Mouse (Mus musculus) bone marrow, adult 2 months (tissue): ENCODE results near the gene Fgf12. TPM values are rescaled to one million over a fixed set of nuclear protein-coding genes. Genes with fewer than 3 reads are reported as not detected.

ENCODE experiments used
- H3K27ac ChIP-seq: fragments of 200-500 bp; 2 replicates; pipeline ENCODE4 v1.5.1; 2012; ENCODE audit warnings: low read depth, mild to moderate bottlenecking, control low read depth, inconsistent platforms, low read length; ENCODE audit not compliant: control insufficient read depth, poor library complexity, insufficient read depth
- H3K4me1 ChIP-seq: fragments of 200-500 bp; 2 replicates; pipeline ENCODE4 v1.6.1; 2011; ENCODE audit warnings: low read length; ENCODE audit not compliant: control insufficient read depth, insufficient read depth
- H3K4me3 ChIP-seq: fragments of 200-500 bp; replicated peaks from 2 replicates; pipeline ENCODE3; 2011; ENCODE audit warnings: mild to moderate bottlenecking, low read depth, low read length, control low read depth; ENCODE audit not compliant: control insufficient read depth
- CTCF ChIP-seq: fragments of 200-500 bp; IDR thresholded peaks from 2 replicates; pipeline ENCODE4 v1.5.1; 2011; ENCODE audit warnings: low read length, control low read depth; ENCODE audit not compliant: control insufficient read depth, insufficient read depth
- POLR2A ChIP-seq: fragments of 200-500 bp; IDR thresholded peaks from 2 replicates; pipeline ENCODE4 v1.6.1; 2011; ENCODE audit warnings: low read depth, mild to moderate bottlenecking, control low read depth, low read length, borderline replicate concordance; ENCODE audit not compliant: control insufficient read depth
- WGBS: fragments of 180-500 bp; shearing (Covaris S2); methylation state at CpG from one replicate; pipeline ENCODE4 v1.1.7; 2018; 5-methylcytosine and 5-hydroxymethylcytosine counted together
- polyA plus RNA-seq: library from polyadenylated mRNA; stranded (reverse); fragments of >200 nt; gene quantifications from 2 replicates; pipeline ENCODE4 v1.2.4, GENCODE M21; 2011; ENCODE audit warnings: low replicate concordance; ENCODE audit not compliant: missing spikeins, insufficient read depth, insufficient read length

Gene Fgf12
- polyA plus RNA-seq: 0.85 TPM in 1 of 2 replicates, not detected in the other

DNA sequence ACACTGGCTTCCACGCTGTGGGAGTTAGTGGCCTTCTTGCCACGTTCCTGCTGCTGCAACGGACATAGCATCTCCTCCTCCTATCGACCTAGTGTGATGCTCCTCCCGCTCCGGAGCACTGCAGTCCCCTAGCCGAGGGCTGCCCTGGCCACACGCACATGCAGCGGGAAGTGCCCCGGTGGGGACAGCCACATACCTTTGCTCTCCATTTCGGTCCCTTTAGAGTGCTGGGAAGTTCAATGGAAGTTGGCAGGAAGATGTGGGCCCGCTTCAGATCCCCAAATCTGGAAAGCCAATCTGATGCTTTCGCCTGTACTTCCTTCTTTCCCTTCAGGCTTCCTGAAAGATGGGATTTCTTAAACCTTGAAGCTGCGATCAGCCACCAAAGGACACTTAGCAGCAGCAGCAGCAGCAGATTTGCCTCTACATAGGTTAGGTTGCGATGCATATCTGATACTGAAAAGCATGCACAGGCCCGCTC, at the start of gene Fgf12:
Gene Fgf12, minus strand, starts transcription at position 431 of the 481 bp plus-strand sequence.
- Histone ChIP-seq H3K27ac (no peak within 1 kb of the TSS), H3K4me1 (no peaks in the 10 kb centered on the region), H3K4me3 (no peak within 1 kb of the TSS)
- no peak for TF ChIP-seq POLR2A
- no peak for TF ChIP-seq CTCF
- WGBS: 5% methylated on average over 16 of the region's 16 CpGs

DNA sequence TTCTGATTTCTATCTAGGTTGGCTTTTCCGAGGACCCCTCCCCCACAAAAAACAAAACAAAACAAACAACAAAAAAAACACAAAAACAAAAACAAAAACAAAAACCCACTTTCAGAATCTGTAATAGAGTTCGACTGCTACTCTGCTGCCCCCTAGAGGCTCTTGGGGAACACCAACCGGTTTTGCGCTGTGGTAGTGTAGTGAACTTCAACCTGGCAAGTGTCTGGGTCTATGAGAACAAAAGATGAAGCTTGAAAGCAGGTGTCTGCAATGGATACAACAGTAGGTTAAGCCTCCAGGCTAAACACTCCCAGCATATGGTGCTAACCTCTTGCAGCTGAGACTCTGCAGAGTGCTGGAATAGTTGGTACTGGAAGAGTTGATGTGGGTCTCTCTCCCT, 40.2 kb upstream of the Fgf12 start:
- Histone ChIP-seq H3K27ac (no peak overlapping the region), H3K4me3 (no peak overlapping the region), H3K4me1 (no peaks in the 10 kb centered on the region)
- WGBS: 5% methylated on average over 4 of the region's 4 CpGs
- TF ChIP-seq CTCF (peak; percentile 39; the same call in 1 of the 2 replicates), POLR2A (no peak)

DNA sequence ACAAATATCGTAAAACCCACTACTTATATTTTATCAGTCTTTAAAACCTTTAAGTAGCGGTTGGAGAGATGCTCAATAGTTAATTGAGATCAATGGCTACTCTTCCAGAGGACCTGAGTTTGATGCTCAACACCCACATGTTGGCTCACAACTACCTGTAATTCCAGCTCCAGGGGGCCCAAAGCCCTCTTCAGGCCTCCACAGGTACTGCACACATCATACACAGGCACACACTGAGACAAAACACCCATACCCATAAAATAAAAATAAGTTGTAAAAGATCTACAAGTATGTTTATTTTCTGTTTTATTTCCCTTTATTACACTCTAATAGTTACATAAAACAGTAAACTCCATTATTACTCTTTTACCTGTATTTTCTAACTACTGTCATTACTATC, 17.4 kb upstream of the Fgf12 start:
- WGBS: 78% methylated on average over 2 of the region's 2 CpGs
- no peak overlapping the region for H3K4me3 ChIP-seq
- no peak for TF ChIP-seq CTCF
- no peak for TF ChIP-seq POLR2A
- H3K4me1 ChIP-seq: no peaks in the 10 kb centered on the region
- H3K27ac ChIP-seq: no peak overlapping the region

DNA sequence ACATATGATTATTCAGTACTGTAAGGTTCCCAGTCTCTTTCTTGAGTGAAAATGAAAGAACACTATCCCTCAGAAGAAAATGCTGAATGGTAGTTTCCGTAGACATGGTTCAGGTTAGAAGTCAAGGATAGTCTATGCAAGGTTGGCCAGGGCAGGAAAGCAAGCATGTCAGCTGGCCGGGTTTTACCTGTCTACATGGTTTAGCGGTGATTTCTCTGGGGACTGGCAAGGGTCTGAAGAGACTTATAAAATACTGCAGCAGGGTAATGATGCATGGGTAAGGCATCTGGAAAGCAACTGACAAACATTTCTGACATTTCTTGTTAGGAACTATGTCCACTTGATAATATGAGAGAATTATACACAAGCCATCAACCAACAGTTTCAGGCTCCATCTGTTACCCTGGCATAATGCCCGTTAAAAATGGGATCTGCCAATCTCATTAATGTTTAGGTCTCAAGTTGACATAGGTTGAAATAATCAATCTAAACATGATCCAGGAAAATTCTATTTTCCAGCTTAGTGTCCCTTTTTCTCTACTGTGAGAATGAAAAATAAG, 8.6 kb upstream of the Fgf12 start:
- WGBS: 75% methylated on average over 4 of the region's 4 CpGs
- H3K4me1 ChIP-seq: no peaks in the 10 kb centered on the region

DNA sequence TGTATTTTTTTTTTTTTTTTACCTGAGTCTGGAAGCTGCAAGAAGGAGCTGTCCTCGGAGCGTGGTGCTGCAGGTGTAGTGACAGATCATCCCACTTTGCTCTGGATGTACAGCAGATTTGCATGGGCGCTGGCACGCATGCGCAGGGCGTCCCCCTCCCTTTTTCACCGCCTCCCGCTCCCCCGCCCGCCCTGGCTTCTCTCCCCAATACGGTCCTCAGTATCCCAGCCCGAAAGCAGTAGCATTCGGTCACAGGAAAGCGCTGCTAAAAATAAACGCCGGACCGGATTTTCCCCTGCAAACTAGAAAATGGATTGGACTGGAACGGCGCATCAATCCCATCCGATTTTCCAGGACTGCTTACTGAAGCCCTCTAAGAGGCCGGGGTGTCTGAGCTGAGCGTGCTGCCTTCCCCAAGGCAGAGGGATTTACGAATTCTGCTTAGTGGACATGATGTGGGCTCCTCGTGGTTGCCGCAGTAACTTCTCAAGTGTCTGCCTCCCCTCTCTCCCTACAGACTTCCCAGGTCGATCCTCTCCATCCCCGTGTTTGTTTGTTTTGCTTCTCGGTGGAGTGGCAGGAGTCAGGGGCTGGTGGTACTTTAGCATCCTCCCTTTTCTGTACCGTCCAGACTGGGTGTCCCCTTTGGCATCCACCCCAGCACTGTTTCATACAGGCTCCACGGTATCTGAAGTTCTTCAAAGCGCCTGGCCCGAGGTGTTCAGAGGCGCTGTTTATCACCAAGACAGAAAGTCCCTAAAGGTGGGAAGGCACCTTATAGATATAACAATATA, 453 bp upstream of the Fgf12 start:
- Histone ChIP-seq H3K4me1 (no peaks in the 10 kb centered on the region), H3K4me3 (no peak overlapping the region), H3K27ac (no peak overlapping the region)
- WGBS: 3% methylated on average over 33 of the region's 33 CpGs
- no peak for TF ChIP-seq POLR2A
- no peak for TF ChIP-seq CTCF

More for the DNA sequence above, 8.6 kb upstream of the Fgf12 start:
- TF ChIP-seq CTCF: no peak
- TF ChIP-seq POLR2A: no peak
- Histone ChIP-seq H3K27ac (no peak overlapping the region), H3K4me3 (no peak overlapping the region)

DNA sequence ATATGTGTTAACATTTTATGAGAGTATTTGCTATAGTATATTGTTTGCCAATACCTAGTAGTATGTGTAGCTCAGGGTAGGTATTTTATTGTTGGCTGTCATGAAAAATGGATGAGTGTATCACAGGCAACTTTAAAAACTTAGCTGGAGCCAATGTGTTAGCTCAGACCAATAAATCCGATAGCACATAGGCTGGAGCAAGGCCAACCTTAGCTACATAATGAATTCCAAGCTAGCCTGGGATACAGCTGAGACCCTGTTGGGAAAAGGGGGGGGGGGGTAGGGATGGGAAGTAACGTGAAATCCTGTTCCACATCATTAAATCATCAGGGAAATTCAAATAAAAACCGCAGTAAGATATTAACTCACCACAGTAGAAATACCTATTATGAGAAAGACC, 18.4 kb downstream of the Fgf12 start:
- TF ChIP-seq POLR2A (no peak), CTCF (no peak)
- 76% methylated on average over 3 of the region's 3 CpGs for WGBS
- Histone ChIP-seq H3K27ac (no peak overlapping the region), H3K4me1 (no peaks in the 10 kb centered on the region), H3K4me3 (no peak overlapping the region)

DNA sequence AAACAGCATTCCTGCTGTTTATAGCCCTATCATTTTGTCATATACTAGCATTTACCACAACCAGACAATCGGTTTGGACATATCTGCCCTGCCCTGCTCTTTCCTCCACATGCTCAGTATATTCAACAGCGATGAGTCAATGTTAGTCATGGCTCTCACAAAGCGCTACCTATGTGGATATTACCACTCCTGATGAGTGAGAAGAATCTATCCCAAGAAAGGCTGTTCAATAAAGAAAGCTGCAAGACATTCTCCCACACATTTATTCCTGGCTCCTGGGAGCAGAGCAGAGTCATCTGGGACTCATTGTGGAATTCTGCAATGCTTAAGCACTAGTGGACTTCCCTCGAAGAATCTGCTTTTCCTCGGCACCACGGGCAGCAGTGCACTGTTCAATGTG, 26.1 kb downstream of the Fgf12 start:
- WGBS: 76% methylated on average over 6 of the region's 6 CpGs
- no peak overlapping the region for H3K27ac ChIP-seq
- H3K4me3 ChIP-seq: no peak overlapping the region
- TF ChIP-seq CTCF: no peak
- no peak for TF ChIP-seq POLR2A
- no peaks in the 10 kb centered on the region for H3K4me1 ChIP-seq

DNA sequence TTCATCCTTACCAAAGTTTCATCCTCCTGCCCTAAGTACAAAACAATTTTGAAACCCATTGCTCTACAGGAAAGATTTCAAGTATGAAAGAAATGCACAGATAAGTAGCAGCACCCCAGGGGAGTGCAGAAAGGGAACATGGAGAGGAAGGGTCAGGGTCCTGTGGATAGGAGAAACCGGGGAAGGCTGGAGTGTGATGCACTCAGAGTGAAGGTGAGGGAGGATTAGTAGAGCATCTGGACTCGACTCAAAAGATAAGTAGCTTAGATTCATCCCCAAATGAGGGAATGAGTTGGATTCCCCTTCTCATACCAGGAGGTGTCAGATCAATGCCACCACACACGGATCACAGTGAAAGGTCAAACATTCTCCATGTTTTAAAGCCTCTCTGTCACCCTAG, 46.2 kb downstream of the Fgf12 start:
- no peaks in the 10 kb centered on the region for H3K4me1 ChIP-seq
- WGBS: 59% methylated on average over 3 of the region's 3 CpGs
- no peak overlapping the region for H3K4me3 ChIP-seq
- no peak for TF ChIP-seq CTCF
- no peak for TF ChIP-seq POLR2A
- no peak overlapping the region for H3K27ac ChIP-seq
